Comparison of ENCODE assay signal across 26 mouse cellular contexts in genomic region chr13:11997366-11997765, GRCm38 (mm10).
"Had no signal": no experiment of that assay in that cellular context is flagged by ENCODE, and none has a peak within 500 bp of the region (broad histone marks: within the 10 kb centered on the region; RNA-seq: fewer than 3 reads in every experiment).

No protein-coding gene starts in this region.

- H3K4me3 ChIP-seq: embryonic facial prominence, embryonic 10.5 days; embryonic facial prominence, embryonic 12.5 days; embryonic facial prominence, embryonic 13.5 days; embryonic facial prominence, embryonic 15.5 days; erythroblast, embryonic 14.5 days; forebrain, embryonic 10.5 days; forebrain, embryonic 12.5 days; forebrain, embryonic 13.5 days; forebrain, embryonic 15.5 days; gastrocnemius, adult 2 months had no signal

- DNase-seq: cerebellum, adult 2 months; cerebellum, adult 8-10 months; cerebellum, adult 9-10 months; cerebellum, adult 9-11 months; cerebellum, postnatal 10 days; cerebellum, postnatal 14 days; cerebellum, postnatal 25 days; cerebellum, postnatal 36 days; embryo, embryonic 11 days; forebrain, postnatal 0 days; gastrocnemius, adult 2 months; gastrocnemius, postnatal 10 days; gastrocnemius, postnatal 14 days; gastrocnemius, postnatal 25 days; gastrocnemius, postnatal 36 days; heart, adult 11 months; heart, adult 18-20 months had no signal

- H3K27ac ChIP-seq: embryonic facial prominence, embryonic 10.5 days; embryonic facial prominence, embryonic 12.5 days; embryonic facial prominence, embryonic 13.5 days; embryonic facial prominence, embryonic 15.5 days; forebrain, embryonic 10.5 days; forebrain, embryonic 12.5 days; forebrain, embryonic 13.5 days; forebrain, embryonic 15.5 days; gastrocnemius, adult 2 months had no signal
